Mouse (Mus musculus): ENCODE measurements around the gene Hesx1. TPM values are rescaled to one million over a fixed set of nuclear protein-coding genes. Genes with fewer than 3 reads are reported as not detected.

Gene Hesx1
- polyA plus RNA-seq, 1 experiment from 2014 or later = 0.52 TPM

DNA sequence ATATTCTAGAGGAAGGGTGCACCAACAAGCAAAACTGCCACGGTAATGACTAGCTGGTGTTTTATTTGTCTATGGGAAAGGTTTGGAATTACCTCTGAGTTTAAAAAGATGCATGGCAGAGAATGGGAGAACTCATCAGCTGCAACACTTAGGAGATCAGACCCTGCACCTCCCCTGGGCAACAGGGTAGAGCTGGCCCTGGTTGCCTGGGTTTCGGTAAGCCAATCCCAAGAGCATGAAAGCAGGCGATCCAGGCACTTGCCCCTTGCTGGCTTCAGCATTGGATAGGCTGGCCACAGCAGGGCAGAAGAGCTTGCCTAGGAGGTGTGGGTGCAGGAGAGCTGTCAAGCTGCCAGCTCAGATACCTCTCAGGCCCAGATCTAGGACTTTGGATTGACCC is 14.4 kb upstream of the Hesx1 start:
- Histone ChIP-seq H3K9ac (no peak overlapping the region), H3K36me3 (no peaks in the 10 kb centered on the region), H3K4me2 (no peak overlapping the region), H3K27me3 (replicated peaks) (no peaks in the 10 kb centered on the region), H3K4me1 (replicated peaks) (peaks cover 8% of the 10 kb centered on the region), H3K9me3 (replicated peaks) (peaks cover 9% of the 10 kb centered on the region), H3K27ac (ENCODE audit: poor library complexity, severe bottlenecking) (no peak overlapping the region), H3K4me3 (no peak overlapping the region)
- 83% methylated on average over 3 of the region's 3 CpGs for WGBS
- ATAC-seq (ENCODE audit: insufficient number of reproducible peaks, low FRiP score) = no peak

DNA sequence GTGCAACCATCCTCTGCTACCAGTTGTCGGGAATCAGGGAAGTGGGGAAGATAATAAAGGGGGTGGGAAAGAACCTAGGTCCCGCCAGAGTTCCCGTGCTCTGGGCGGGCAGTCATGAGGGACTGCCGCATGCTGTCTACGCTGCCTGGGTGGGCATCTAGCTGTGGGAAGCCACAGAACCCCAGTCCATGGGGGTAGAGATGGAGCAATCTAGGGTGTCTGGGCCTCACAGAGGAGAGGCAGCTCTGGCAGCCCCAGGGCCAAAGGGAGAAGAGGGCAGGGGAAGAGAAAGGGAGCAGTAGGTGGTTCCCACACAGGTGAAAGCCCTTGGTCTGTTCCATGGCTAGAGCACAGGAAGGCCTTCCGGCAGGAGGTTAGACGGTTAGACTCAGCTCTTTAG is 13.2 kb upstream of the Hesx1 start:
- Histone ChIP-seq H3K4me1 (replicated peaks) (peaks cover 4% of the 10 kb centered on the region), H3K9me3 (replicated peaks) (peaks cover 9% of the 10 kb centered on the region), H3K9ac (no peak overlapping the region), H3K4me3 (no peak overlapping the region), H3K4me2 (no peak overlapping the region), H3K27ac (ENCODE audit: poor library complexity, severe bottlenecking) (no peak overlapping the region), H3K27me3 (replicated peaks) (no peaks in the 10 kb centered on the region), H3K36me3 (no peaks in the 10 kb centered on the region)
- WGBS = 92% methylated on average over 8 of the region's 8 CpGs
- no peak for ATAC-seq (ENCODE audit: insufficient number of reproducible peaks, low FRiP score)

DNA sequence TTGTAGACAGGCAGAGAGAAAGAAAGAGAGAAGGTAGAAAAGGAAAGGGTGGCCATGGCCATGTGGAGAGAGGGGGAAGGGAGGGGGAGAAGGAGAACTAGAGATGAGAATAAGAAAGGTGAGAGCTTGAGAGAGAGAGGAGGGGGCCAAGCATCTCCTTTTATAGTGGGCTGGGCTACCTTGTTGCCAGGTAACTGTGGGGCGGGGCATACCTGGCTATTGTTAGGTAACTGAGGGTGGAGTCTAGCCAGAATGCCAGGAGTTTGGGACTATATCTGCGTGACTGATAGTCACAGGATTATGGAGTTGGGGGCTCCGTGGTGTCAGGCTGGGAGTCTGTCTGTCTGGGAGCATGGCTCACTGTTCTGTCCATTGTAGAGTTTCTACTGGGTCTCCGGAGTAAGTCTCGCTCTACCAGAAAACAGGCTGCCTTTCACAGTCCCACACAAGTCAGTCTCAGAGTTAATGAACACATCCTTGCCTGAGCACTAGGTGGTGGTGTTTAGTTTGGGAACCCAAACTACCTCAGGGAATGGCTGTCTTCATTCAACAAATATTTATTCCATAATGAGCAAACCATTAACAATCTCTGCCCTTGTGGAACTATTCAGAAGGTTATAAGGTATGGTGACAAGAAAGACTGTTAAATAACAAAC is 12.6 kb upstream of the Hesx1 start:
- Histone ChIP-seq H3K27me3 (replicated peaks) (no peaks in the 10 kb centered on the region), H3K36me3 (no peaks in the 10 kb centered on the region), H3K4me3 (no peak overlapping the region), H3K27ac (ENCODE audit: poor library complexity, severe bottlenecking) (no peak overlapping the region), H3K9ac (no peak overlapping the region), H3K9me3 (replicated peaks) (peaks cover 9% of the 10 kb centered on the region), H3K4me1 (replicated peaks) (peaks cover 4% of the 10 kb centered on the region), H3K4me2 (no peak overlapping the region)
- WGBS = 56% methylated on average over 5 of the region's 5 CpGs
- ATAC-seq (ENCODE audit: insufficient number of reproducible peaks, low FRiP score) = no peak

DNA sequence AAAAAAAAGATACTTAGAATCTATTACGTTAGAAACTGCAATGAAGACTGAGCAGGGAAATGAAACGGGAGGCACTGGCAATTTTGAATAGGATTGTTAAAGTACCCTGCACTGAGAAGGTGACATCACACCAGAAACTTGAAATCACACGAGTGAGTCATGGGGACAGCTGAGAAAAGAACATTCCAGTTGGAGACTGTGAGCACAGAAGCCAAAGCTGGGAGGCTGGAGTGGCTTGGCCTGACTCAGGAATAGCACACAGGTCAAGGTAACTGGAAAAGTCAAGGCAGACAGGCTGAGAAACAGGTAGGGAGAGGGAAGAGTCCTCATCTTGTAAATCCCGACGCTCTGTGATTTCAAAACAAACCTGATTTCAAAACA is 12.1 kb upstream of the Hesx1 start:
- no peak for ATAC-seq (ENCODE audit: insufficient number of reproducible peaks, low FRiP score)
- no peak overlapping the region for H3K9ac ChIP-seq
- no peak overlapping the region for H3K27ac ChIP-seq (ENCODE audit: poor library complexity, severe bottlenecking)
- H3K4me3 ChIP-seq = no peak overlapping the region
- no peaks in the 10 kb centered on the region for H3K36me3 ChIP-seq
- H3K9me3 ChIP-seq (replicated peaks) = peaks cover 9% of the 10 kb centered on the region
- no peaks in the 10 kb centered on the region for H3K4me1 ChIP-seq (replicated peaks)
- no peak overlapping the region for H3K4me2 ChIP-seq
- H3K27me3 ChIP-seq (replicated peaks) = no peaks in the 10 kb centered on the region
- WGBS = 70% methylated on average over 5 of the region's 5 CpGs

DNA sequence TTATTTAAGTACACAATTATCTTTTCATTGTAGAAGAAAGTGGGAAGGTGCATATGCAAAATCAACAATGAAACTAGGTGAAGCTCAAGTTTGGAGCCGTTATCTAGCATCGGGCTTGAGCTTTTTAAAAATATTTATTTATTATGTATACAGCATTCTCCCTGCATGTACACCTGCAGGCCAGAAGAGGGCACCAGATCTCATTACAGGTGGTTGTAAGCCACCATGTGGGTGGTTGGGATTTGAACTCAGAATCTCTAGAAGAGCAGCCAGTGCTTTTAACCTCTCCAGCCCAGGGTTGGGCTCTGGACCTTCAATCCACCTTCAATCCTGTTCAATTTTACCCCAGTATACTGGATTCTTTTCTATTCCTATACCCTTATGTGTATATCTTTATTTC is 5.5 kb upstream of the Hesx1 start:
- no peak overlapping the region for H3K9ac ChIP-seq
- H3K27me3 ChIP-seq (replicated peaks) = no peaks in the 10 kb centered on the region
- no peak overlapping the region for H3K4me2 ChIP-seq
- H3K4me3 ChIP-seq = no peak overlapping the region
- H3K9me3 ChIP-seq (replicated peaks) = no peaks in the 10 kb centered on the region
- no peaks in the 10 kb centered on the region for H3K36me3 ChIP-seq
- WGBS = 65% methylated on average over 2 of the region's 2 CpGs
- peaks cover 6% of the 10 kb centered on the region for H3K4me1 ChIP-seq (replicated peaks)
- no peak for ATAC-seq (ENCODE audit: insufficient number of reproducible peaks, low FRiP score)
- no peak overlapping the region for H3K27ac ChIP-seq (ENCODE audit: poor library complexity, severe bottlenecking)

DNA sequence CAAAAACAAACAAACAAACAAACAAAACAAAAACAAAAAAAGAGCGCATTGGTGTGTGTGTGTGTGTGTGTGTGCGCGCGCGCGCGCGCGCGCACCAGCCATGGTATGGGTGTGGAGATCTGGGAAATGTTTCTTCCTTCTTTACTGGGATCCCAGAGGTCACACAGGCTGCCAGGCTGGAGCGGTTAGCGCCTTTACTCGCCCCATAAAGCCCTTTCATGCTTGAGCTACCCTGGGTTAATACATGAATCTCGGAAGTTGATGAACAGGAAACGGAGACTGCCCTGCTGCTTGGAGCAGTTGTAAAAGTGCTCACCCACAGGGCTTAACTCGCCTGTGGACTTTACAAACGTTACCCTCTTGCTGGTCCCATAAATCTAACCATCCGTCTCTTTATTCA is 2.6 kb upstream of the Hesx1 start:
- Histone ChIP-seq H3K4me1 (replicated peaks) (peaks cover 11% of the 10 kb centered on the region), H3K4me3 (no peak overlapping the region), H3K27me3 (replicated peaks) (no peaks in the 10 kb centered on the region), H3K9me3 (replicated peaks) (no peaks in the 10 kb centered on the region), H3K27ac (ENCODE audit: poor library complexity, severe bottlenecking) (no peak overlapping the region), H3K36me3 (no peaks in the 10 kb centered on the region), H3K9ac (no peak overlapping the region), H3K4me2 (no peak overlapping the region)
- no peak for ATAC-seq (ENCODE audit: insufficient number of reproducible peaks, low FRiP score)
- 75% methylated on average over 18 of the region's 18 CpGs for WGBS

DNA sequence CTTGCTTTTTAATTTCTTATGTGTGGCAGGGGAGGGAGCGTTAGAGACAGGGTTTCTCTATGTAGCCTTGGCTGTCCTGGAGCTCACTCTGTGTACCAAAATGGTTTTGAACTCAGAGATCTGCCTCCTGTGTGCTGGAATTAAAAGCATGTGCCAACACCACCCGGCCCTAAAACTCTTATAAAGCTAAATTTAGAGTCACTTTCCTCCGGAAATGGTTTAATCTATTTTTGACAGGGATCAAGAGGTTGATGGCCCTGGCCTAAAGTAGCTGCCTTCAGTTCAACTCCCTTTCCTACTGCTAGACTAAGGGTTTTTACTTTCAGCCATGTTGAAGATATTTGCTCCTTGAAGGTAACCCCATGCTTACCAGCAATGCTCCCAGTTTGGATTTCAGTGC is 789 bp upstream of the Hesx1 start:
- Histone ChIP-seq H3K4me3 (no peak overlapping the region), H3K36me3 (no peaks in the 10 kb centered on the region), H3K9ac (no peak overlapping the region), H3K27ac (ENCODE audit: poor library complexity, severe bottlenecking) (peak overlapping the region; percentile 54), H3K9me3 (replicated peaks) (no peaks in the 10 kb centered on the region), H3K27me3 (replicated peaks) (0 out of 2 replicates have a peak, but pooled peaks cover 4% of the 10 kb centered on the region), H3K4me2 (no peak overlapping the region), H3K4me1 (replicated peaks) (peaks cover 11% of the 10 kb centered on the region)
- 42% methylated on average over 3 of the region's 3 CpGs for WGBS
- ATAC-seq (ENCODE audit: insufficient number of reproducible peaks, low FRiP score) = no peak

DNA sequence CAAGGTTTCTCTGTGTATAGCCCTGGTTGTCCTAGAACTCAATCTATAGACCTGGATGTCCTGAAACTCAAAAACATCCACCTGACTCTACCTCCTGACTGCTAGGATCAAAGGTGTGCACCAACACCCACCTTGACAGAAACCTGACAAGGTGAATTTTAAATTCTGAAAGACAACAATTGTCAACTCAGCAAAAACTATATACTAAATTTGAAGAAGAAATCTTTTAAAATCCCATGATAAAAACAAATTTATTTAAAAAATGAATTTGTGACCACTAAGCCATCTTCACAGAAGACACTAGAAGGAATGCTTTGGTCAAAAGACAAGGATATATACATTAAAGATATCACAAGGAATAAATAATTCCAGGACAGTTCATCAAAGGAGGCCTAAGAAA is 2.0 kb downstream of the Hesx1 start:
- Histone ChIP-seq H3K27me3 (replicated peaks) (peaks cover 6% of the 10 kb centered on the region; the same call in 1 of the 2 replicates), H3K36me3 (no peaks in the 10 kb centered on the region), H3K9me3 (replicated peaks) (no peaks in the 10 kb centered on the region), H3K4me3 (no peak overlapping the region), H3K4me1 (replicated peaks) (peaks cover 11% of the 10 kb centered on the region), H3K9ac (no peak overlapping the region), H3K27ac (ENCODE audit: poor library complexity, severe bottlenecking) (no peak overlapping the region), H3K4me2 (no peak overlapping the region)
- ATAC-seq (ENCODE audit: insufficient number of reproducible peaks, low FRiP score) = no peak

DNA sequence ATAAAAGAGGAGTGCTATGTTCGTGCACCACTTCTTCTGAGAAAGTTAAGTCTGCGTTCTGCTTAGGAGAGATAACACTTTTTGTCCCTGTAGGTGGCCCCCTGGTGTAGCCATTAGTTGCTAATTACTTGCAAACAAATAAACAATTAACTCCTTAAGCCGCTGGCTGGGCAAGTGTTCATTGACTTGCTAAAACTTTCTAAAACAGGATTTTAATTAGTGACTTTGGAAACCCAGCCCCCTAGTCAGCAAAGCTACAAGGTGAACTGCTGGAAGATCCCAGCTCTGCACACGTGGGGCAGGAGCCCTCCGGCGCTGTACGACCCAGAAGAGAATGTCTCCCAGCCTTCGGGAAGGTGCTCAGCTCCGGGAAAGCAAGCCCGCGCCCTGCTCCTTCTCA is 6.2 kb downstream of the Hesx1 start:
- no peak overlapping the region for H3K9ac ChIP-seq
- H3K27me3 ChIP-seq (replicated peaks) = peaks cover 6% of the 10 kb centered on the region; the same call in 1 of the 2 replicates
- H3K36me3 ChIP-seq = no peaks in the 10 kb centered on the region
- ATAC-seq (ENCODE audit: insufficient number of reproducible peaks, low FRiP score) = 0 out of 2 replicates have a peak, but pooled peaks have one; percentile 33
- 3% methylated on average over 11 of the region's 11 CpGs for WGBS
- peak overlapping the region; percentile 60 for H3K4me2 ChIP-seq
- H3K27ac ChIP-seq (ENCODE audit: poor library complexity, severe bottlenecking) = no peak overlapping the region
- no peaks in the 10 kb centered on the region for H3K4me1 ChIP-seq (replicated peaks)
- no peaks in the 10 kb centered on the region for H3K9me3 ChIP-seq (replicated peaks)
- H3K4me3 ChIP-seq = peak overlapping the region; percentile 26

DNA sequence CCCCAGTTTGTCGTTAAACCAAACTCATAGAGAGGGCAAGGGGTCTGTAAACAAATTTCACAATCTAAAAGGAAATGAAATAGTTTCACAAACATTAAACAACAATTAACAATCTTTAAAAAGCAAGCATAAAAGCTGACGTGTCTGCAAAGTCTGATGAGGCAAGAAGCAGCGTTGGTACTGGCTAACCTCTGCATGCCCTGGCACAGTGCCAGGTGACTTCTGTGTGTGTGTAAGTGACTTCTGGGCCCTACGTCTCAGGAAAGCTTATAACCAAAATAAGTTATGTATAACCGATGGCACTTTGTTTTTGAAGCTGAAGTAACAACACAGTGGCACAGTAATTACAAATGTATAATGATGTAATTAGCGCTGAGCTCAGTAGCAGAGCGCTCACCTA is 10.7 kb downstream of the Hesx1 start:
- no peaks in the 10 kb centered on the region for H3K36me3 ChIP-seq
- no peak overlapping the region for H3K9ac ChIP-seq
- no peaks in the 10 kb centered on the region; the same call in 1 of the 2 replicates for H3K27me3 ChIP-seq (replicated peaks)
- no peak overlapping the region for H3K4me2 ChIP-seq
- no peaks in the 10 kb centered on the region for H3K9me3 ChIP-seq (replicated peaks)
- H3K27ac ChIP-seq (ENCODE audit: poor library complexity, severe bottlenecking) = no peak overlapping the region
- peaks cover 5% of the 10 kb centered on the region; the same call in 1 of the 2 replicates for H3K4me1 ChIP-seq (replicated peaks)
- no peak for ATAC-seq (ENCODE audit: insufficient number of reproducible peaks, low FRiP score)
- 70% methylated on average over 7 of the region's 7 CpGs for WGBS
- H3K4me3 ChIP-seq = no peak overlapping the region

DNA sequence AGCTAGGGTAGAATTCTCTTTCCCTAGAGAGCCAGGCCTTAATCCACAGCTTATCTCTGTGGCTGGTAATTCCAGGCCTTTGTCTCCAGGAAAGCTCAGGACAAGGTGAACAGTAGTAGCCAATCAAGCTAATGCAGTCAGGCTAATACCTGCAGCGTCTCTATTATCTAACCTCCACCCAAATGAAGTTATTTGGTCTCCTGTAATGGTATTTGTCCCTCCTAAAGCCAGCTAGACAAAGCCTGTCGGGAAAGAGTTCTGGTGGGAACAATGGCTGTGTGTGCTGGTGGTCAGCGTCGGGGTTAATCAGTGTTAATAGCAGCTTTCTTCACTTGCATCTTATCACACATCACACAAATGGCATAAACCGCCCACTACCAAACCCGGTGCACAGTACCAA is 11.7 kb downstream of the Hesx1 start:
- no peaks in the 10 kb centered on the region for H3K36me3 ChIP-seq
- H3K9me3 ChIP-seq (replicated peaks) = no peaks in the 10 kb centered on the region
- no peak overlapping the region for H3K4me2 ChIP-seq
- H3K4me1 ChIP-seq (replicated peaks) = peaks cover 5% of the 10 kb centered on the region; the same call in 1 of the 2 replicates
- WGBS = 18% methylated on average over 6 of the region's 6 CpGs
- H3K4me3 ChIP-seq = no peak overlapping the region
- no peak for ATAC-seq (ENCODE audit: insufficient number of reproducible peaks, low FRiP score)
- H3K27me3 ChIP-seq (replicated peaks) = no peaks in the 10 kb centered on the region
- H3K9ac ChIP-seq = no peak overlapping the region
- no peak overlapping the region for H3K27ac ChIP-seq (ENCODE audit: poor library complexity, severe bottlenecking)

DNA sequence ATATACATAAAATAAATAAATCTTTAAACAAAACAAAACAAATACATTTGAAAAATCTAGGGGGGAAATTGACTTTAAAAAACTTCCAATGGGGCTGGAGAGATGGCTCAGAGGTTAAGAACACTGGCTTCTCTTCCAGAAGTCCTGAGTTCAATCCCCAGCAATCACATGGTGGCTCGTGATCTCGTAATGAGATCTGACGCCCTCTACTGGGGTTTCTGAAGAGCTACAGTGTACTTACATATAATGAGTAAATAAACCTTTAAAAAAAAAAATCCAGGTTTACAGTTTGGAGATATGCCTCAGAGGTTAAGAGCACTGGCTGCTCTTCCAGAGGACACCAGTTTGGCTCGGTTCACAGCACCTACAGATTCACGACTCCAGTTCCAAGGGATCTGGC is 17.3 kb downstream of the Hesx1 start:
- Histone ChIP-seq H3K36me3 (no peaks in the 10 kb centered on the region), H3K4me3 (no peak overlapping the region), H3K9ac (no peak overlapping the region), H3K4me2 (no peak overlapping the region), H3K9me3 (replicated peaks) (no peaks in the 10 kb centered on the region), H3K4me1 (replicated peaks) (no peaks in the 10 kb centered on the region), H3K27ac (ENCODE audit: poor library complexity, severe bottlenecking) (no peak overlapping the region), H3K27me3 (replicated peaks) (no peaks in the 10 kb centered on the region)
- WGBS = 71% methylated on average over 5 of the region's 5 CpGs
- ATAC-seq (ENCODE audit: insufficient number of reproducible peaks, low FRiP score) = no peak

All from heart, embryonic 12.5 days (tissue).